Mouse (Mus musculus) forebrain, embryonic 13.5 days (tissue): ENCODE measurements at regions not wholly inside any gene's neighbourhood (a gene's known extent, or its start where the extent isn't known, plus 50 kb on each side); places are given as distances from the start of the nearest gene placed in this dataset.

ENCODE experiments used
- ATAC-seq: fragments of 200-750 bp; cut with Nextera tagmentation; 2 replicates; pipeline ENCODE4 v1.8.0; 2017
- H3K27ac ChIP-seq: fragments of 300-500 bp; sonication (generic); 2 replicates; pipeline ENCODE4 v1.5.1; 2015; ENCODE audit warnings: inconsistent platforms, mild to moderate bottlenecking, moderate library complexity
- H3K27me3 ChIP-seq: fragments of 300-500 bp; sonication (generic); 2 replicates; pipeline ENCODE4 v1.6.1; 2015; ENCODE audit warnings: mild to moderate bottlenecking, inconsistent platforms
- H3K36me3 ChIP-seq: fragments of 300-500 bp; sonication (generic); 2 replicates; pipeline ENCODE4 v1.6.1; 2015; ENCODE audit warnings: mild to moderate bottlenecking, inconsistent platforms; ENCODE audit not compliant: poor library complexity, severe bottlenecking
- H3K4me1 ChIP-seq: fragments of 300-500 bp; sonication (generic); 2 replicates; pipeline ENCODE4 v1.6.1; 2015; ENCODE audit warnings: inconsistent platforms
- H3K4me2 ChIP-seq: fragments of 300-500 bp; sonication (generic); 2 replicates; pipeline ENCODE4 v1.6.1; 2015; ENCODE audit warnings: inconsistent platforms, mild to moderate bottlenecking, moderate library complexity
- H3K4me3 ChIP-seq: fragments of 300-500 bp; sonication (generic); 2 replicates; pipeline ENCODE4 v1.5.1; 2015; ENCODE audit warnings: mild to moderate bottlenecking, inconsistent platforms
- H3K9ac ChIP-seq: fragments of 300-500 bp; sonication (generic); 2 replicates; pipeline ENCODE4 v1.6.1; 2015; ENCODE audit warnings: mild to moderate bottlenecking, inconsistent platforms
- H3K9me3 ChIP-seq: fragments of 300-500 bp; sonication (generic); replicated peaks from 2 replicates; pipeline ENCODE4 v1.6.1; 2016; ENCODE audit warnings: inconsistent platforms
- WGBS: fragments of 180-500 bp; shearing (Covaris S2); methylation state at CpG from one replicate; pipeline ENCODE4 v1.1.7; 2015; 5-methylcytosine and 5-hydroxymethylcytosine counted together

- Histone ChIP-seq H3K4me3 (no peak overlapping the region), H3K9ac (no peak overlapping the region), H3K4me2 (no peak overlapping the region), H3K9me3 (no peaks in the 10 kb centered on the region), H3K27ac (no peak overlapping the region), H3K36me3 (no peaks in the 10 kb centered on the region), H3K4me1 (peaks cover 30% of the 10 kb centered on the region), H3K27me3 (no peaks in the 10 kb centered on the region)
- no peak for ATAC-seq
- WGBS: 72% methylated on average over 4 of the region's 4 CpGs
These were observed 169.3 kb downstream of the Lnpk start for GRCm38 (mm10) chr2:74409856-74410404.

DNA sequence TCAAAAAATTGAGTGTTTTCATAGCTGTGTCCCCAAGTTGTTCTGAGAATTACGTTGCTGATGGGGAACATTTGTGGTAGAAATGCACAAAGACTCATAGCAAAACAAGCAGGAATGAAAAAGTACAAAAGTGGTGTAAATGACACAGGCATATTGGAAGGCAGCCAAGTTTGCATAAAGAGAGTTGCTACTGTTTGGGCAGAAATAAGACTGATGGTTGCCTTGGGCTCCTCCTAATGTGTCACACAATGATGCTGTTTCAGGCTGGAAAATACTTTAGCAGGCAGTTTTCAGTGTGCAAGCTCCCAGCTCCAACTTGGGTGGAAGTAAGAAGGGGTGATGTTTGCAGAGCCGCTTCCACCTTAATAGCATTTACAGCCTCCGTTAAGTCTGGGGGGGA is 174.7 kb downstream of the Lnpk start:
- 27% methylated on average over 3 of the region's 3 CpGs for WGBS
- peak overlapping the region; percentile 59 for H3K27ac ChIP-seq
- H3K9me3 ChIP-seq: no peaks in the 10 kb centered on the region
- H3K4me1 ChIP-seq: peaks cover 34% of the 10 kb centered on the region
- ATAC-seq: peak; percentile 41; the same call in 1 of the 2 replicates
- no peak overlapping the region for H3K9ac ChIP-seq
- H3K4me2 ChIP-seq: no peak overlapping the region
- H3K4me3 ChIP-seq: no peak overlapping the region
- no peaks in the 10 kb centered on the region for H3K36me3 ChIP-seq
- no peaks in the 10 kb centered on the region for H3K27me3 ChIP-seq

DNA sequence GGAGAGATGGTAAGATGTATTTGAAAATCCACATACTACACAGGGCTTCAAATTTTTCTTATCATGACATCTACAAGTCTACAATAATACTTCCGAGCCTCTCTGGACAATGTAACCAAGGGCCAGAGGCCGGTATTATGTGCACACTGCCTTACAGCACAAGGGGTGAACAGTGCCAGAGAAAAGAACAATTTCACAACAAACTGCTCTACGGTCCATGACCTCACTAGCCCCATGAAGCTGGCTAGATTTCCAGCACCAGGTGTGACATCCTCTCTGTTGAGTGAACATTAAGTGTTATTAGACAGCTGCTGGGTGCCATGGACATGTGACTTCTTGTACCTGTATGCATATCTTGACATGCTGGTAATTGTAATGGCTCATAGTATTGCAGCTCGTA is 188.2 kb downstream of the Lnpk start:
- no peaks in the 10 kb centered on the region for H3K9me3 ChIP-seq
- no peaks in the 10 kb centered on the region for H3K36me3 ChIP-seq
- ATAC-seq: no peak
- H3K27me3 ChIP-seq: no peaks in the 10 kb centered on the region
- 94% methylated on average over 4 of the region's 4 CpGs for WGBS
- no peak overlapping the region for H3K9ac ChIP-seq
- H3K4me1 ChIP-seq: no peaks in the 10 kb centered on the region
- H3K27ac ChIP-seq: no peak overlapping the region
- no peak overlapping the region for H3K4me2 ChIP-seq
- H3K4me3 ChIP-seq: no peak overlapping the region

- 85% methylated on average over 5 of the region's 5 CpGs for WGBS
- no peak for ATAC-seq
- H3K27me3 ChIP-seq: no peaks in the 10 kb centered on the region
- H3K9me3 ChIP-seq: no peaks in the 10 kb centered on the region
- H3K27ac ChIP-seq: no peak overlapping the region
- no peaks in the 10 kb centered on the region for H3K4me1 ChIP-seq
- H3K4me2 ChIP-seq: no peak overlapping the region
- no peaks in the 10 kb centered on the region for H3K36me3 ChIP-seq
- H3K9ac ChIP-seq: no peak overlapping the region
- H3K4me3 ChIP-seq: no peak overlapping the region
These were observed 191.2 kb downstream of the Lnpk start for GRCm38 (mm10) chr2:74388078-74388477.

DNA sequence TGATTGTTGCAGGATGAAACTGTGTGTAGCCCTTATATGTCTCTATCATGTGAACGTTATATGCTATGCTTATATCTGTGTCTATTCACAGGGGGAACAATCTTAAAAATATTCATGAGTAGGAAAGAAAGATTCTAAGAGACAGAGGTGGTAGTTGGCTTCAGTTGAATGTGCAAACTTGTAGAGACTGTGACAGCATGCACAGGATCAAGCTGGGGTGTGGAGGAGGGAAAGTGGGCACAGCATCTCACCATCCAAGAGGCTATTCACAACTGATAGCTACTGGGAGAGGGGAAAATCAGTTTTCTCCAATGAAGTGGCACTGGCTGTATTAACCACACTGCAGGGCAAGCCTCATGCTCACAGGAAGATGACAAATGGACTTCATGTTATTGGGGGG is 194.3 kb downstream of the Lnpk start:
- Histone ChIP-seq H3K27ac (no peak overlapping the region), H3K27me3 (no peaks in the 10 kb centered on the region), H3K4me1 (no peaks in the 10 kb centered on the region), H3K4me3 (no peak overlapping the region), H3K36me3 (no peaks in the 10 kb centered on the region), H3K9ac (no peak overlapping the region), H3K4me2 (no peak overlapping the region), H3K9me3 (no peaks in the 10 kb centered on the region)
- WGBS: 96% methylated on average over 1 of the region's 1 CpGs
- ATAC-seq: no peak

- no peak overlapping the region for H3K27ac ChIP-seq
- no peaks in the 10 kb centered on the region for H3K9me3 ChIP-seq
- no peaks in the 10 kb centered on the region for H3K36me3 ChIP-seq
- no peak for ATAC-seq
- no peaks in the 10 kb centered on the region for H3K4me1 ChIP-seq
- no peaks in the 10 kb centered on the region for H3K27me3 ChIP-seq
- WGBS: 86% methylated on average over 7 of the region's 7 CpGs
- H3K9ac ChIP-seq: no peak overlapping the region
- H3K4me3 ChIP-seq: no peak overlapping the region
- no peak overlapping the region for H3K4me2 ChIP-seq
These were observed 198.5 kb downstream of the Lnpk start for GRCm38 (mm10) chr2:74380574-74381287.

GRCm38 (mm10) chr2:74378709-74379108 is 200.5 kb downstream of the Lnpk start:
- no peak for ATAC-seq
- Histone ChIP-seq H3K9ac (no peak overlapping the region), H3K27ac (no peak overlapping the region), H3K27me3 (no peaks in the 10 kb centered on the region), H3K36me3 (no peaks in the 10 kb centered on the region), H3K4me2 (no peak overlapping the region), H3K4me1 (no peaks in the 10 kb centered on the region), H3K9me3 (no peaks in the 10 kb centered on the region), H3K4me3 (no peak overlapping the region)
- WGBS: 93% methylated on average over 3 of the region's 3 CpGs

DNA sequence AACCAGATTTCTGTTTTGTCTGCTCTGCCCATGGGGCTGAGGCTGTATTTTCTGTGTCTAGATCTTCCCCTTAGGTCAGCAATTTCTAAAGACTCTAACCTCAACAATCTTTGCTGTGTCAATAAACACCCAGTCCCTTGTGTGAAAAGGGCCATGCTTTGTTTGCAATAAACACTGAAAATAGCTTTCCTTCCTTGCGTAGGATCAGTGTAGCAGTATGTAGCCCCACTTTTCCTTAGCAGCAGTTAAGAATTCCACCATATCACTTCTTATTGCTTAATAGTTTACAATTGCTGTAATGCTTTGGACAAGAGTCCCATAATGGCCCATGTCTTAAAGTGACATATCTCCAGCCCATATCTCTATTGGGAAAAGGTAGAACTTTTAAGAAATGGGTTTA is 205.3 kb downstream of the Lnpk start:
- no peak overlapping the region for H3K4me3 ChIP-seq
- WGBS: 87% methylated on average over 1 of the region's 1 CpGs
- H3K9me3 ChIP-seq: no peaks in the 10 kb centered on the region
- ATAC-seq: no peak
- H3K9ac ChIP-seq: no peak overlapping the region
- no peaks in the 10 kb centered on the region for H3K27me3 ChIP-seq
- no peaks in the 10 kb centered on the region for H3K4me1 ChIP-seq
- H3K36me3 ChIP-seq: no peaks in the 10 kb centered on the region
- no peak overlapping the region for H3K4me2 ChIP-seq
- no peak overlapping the region for H3K27ac ChIP-seq

DNA sequence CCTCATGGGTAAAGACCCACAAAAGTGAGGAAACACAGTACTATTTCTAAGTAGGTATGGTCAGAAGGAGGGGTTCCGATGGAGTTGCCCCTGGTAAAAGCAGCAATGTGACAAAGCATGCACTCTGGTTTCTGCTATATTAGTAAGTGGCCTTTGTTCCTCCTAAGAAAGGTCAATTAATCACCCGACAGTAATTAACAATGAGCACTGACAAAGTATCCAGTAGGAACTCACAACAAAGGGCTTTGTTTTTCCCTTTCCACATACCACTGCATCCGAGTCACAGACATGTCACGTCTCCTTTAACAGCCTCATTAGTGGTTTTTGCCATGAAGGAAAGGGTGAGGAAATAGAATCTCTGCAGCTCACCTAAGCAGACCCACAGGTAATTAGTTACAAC is 206.2 kb downstream of the Lnpk start:
- no peaks in the 10 kb centered on the region for H3K27me3 ChIP-seq
- 40% methylated on average over 4 of the region's 4 CpGs for WGBS
- H3K9ac ChIP-seq: no peak overlapping the region
- no peaks in the 10 kb centered on the region for H3K9me3 ChIP-seq
- ATAC-seq: no peak
- H3K4me2 ChIP-seq: no peak overlapping the region
- H3K4me3 ChIP-seq: no peak overlapping the region
- no peak overlapping the region for H3K27ac ChIP-seq
- H3K36me3 ChIP-seq: no peaks in the 10 kb centered on the region
- no peaks in the 10 kb centered on the region for H3K4me1 ChIP-seq

- WGBS: 89% methylated on average over 2 of the region's 2 CpGs
- Histone ChIP-seq H3K27ac (no peak overlapping the region), H3K9ac (no peak overlapping the region), H3K27me3 (no peaks in the 10 kb centered on the region), H3K4me1 (no peaks in the 10 kb centered on the region), H3K9me3 (no peaks in the 10 kb centered on the region), H3K36me3 (no peaks in the 10 kb centered on the region), H3K4me2 (no peak overlapping the region), H3K4me3 (no peak overlapping the region)
- ATAC-seq: no peak
These were observed 216.0 kb downstream of the Lnpk start for GRCm38 (mm10) chr2:74363255-74363654.

- Histone ChIP-seq H3K4me3 (no peak overlapping the region), H3K27ac (no peak overlapping the region), H3K36me3 (no peaks in the 10 kb centered on the region), H3K4me2 (no peak overlapping the region), H3K27me3 (no peaks in the 10 kb centered on the region), H3K9me3 (no peaks in the 10 kb centered on the region), H3K9ac (no peak overlapping the region), H3K4me1 (0 out of 2 replicates have a peak, but pooled peaks cover 6% of the 10 kb centered on the region)
- WGBS: 66% methylated on average over 8 of the region's 8 CpGs
- ATAC-seq: no peak
These were observed 224.6 kb downstream of the Lnpk start for GRCm38 (mm10) chr2:74354591-74354990.

GRCm38 (mm10) chr2:74349809-74350208 is 229.4 kb downstream of the Lnpk start:
- no peak overlapping the region for H3K4me2 ChIP-seq
- 0 out of 2 replicates have a peak, but pooled peaks cover 6% of the 10 kb centered on the region for H3K4me1 ChIP-seq
- H3K9me3 ChIP-seq: no peaks in the 10 kb centered on the region
- no peak overlapping the region for H3K27ac ChIP-seq
- no peak overlapping the region for H3K9ac ChIP-seq
- H3K36me3 ChIP-seq: no peaks in the 10 kb centered on the region
- WGBS: 63% methylated on average over 6 of the region's 6 CpGs
- ATAC-seq: no peak
- H3K4me3 ChIP-seq: no peak overlapping the region
- H3K27me3 ChIP-seq: no peaks in the 10 kb centered on the region

DNA sequence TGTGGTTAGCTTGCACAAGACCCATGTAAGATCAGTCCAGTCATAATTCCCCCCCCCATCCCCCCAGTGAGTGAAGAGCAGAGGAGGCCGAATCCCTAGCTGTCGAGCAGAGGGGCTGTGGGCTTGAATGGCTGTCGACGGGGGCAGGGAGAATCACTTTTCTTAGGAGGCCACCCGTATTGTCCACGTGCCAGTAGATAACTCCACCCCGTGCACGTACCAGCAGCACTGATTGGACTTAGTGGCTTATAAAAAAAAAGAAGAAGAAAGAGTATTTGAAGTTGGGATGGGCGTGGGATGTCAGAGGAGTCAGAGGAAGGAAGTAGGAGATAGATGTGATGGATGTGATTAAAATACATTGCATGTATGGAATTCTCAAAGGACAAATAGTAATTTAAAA is 272.9 kb downstream of the Lnpk start:
- Histone ChIP-seq H3K27ac (no peak overlapping the region), H3K36me3 (no peaks in the 10 kb centered on the region), H3K4me3 (no peak overlapping the region), H3K9me3 (no peaks in the 10 kb centered on the region), H3K4me2 (no peak overlapping the region), H3K9ac (no peak overlapping the region), H3K27me3 (0 out of 2 replicates have a peak, but pooled peaks cover 7% of the 10 kb centered on the region), H3K4me1 (no peaks in the 10 kb centered on the region)
- WGBS: 83% methylated on average over 9 of the region's 9 CpGs
- no peak for ATAC-seq
